Mouse (Mus musculus): ENCODE results near the gene Slc4a5. TPM values are rescaled to one million over a fixed set of nuclear protein-coding genes. Genes with fewer than 3 reads are reported as not detected.

Gene Slc4a5
- total RNA-seq (2021), result 1 to 10 TPM; 1.1 TPM
- long read RNA-seq, experiment 1, result 0 reads
- long read RNA-seq, experiment 2, partial matches to known transcripts, result 0 of 1 reads
- long read RNA-seq, experiment 2, other reads (novel, unspliced or antisense), result 1 of 1 reads

DNA sequence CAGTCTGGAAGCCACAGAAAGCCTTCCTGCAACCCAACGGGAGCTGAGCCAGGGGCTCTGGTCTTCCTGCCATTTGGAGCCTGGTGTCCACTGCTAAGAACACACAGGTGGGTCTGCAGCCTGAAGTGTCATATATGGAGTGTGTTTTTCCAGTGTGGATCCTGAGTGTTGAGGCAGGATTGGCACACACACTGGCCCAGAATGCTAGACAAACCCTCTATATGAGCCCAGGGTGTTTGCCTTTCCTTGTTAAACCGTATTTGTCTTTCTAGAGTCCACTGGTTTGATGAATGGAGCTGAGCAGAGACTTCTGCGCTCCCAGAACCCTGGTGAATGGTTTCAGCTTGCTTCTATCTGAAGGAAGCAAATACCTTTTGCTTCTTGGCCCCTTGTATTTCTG, at the start of gene Slc4a5:
Gene Slc4a5 (plus strand): TSS at position 15 of the 400 bp plus-strand sequence.
- DNase-seq (ENCODE audit: low spot score in 2 of 2), result no peak
- intact Hi-C loops (cut with DNase I), result loop anchor here (5.0 kb wide), 1 partner anchor 47 kb away; no protein-coding TSS in a partner anchor

DNA sequence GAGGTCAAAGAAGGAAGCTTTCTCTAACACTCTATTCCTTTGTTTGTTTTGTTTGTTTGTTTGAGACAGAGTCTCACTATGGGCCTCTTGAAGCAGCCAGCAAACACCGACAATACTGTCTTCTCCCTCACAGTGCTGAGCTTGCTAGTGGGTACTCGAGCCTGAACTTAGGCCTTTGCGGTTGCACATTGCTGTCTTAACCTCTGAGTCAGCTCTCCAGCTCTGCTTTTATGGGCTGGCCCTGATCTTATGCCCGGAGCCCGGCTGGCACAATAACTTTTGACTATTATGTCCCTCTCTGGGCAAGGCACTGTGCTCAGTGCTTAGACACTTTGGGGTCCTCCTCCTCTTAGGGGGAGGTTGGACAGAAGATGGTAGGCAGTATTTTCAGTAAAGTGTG, 49.8 kb upstream of the Slc4a5 start:
- intact Hi-C loops (cut with DNase I), result no loop called here
- no peak for DNase-seq (ENCODE audit: low spot score in 2 of 2)

DNA sequence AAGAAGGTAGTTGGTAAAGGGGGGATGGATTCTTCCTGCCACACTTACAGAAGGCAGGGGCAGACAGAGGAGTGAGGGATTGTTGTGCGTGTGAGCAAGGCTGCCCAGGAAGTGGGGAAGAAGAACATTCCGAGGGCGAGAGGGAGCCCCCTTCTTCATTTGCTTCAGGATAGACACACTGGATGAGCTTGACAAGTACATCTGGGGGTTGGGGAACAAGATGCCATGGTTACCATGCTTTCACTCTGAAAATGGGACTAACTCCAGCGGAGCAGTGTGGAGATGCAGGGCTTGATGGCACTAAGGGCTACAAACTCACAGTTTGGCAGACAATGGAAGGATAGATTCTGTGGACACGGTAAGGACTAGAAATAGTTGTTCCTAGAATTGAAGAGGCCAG, 48.6 kb upstream of the Slc4a5 start:
- peak; percentile 36 to 80 for DNase-seq (ENCODE audit: low spot score in 2 of 2)
- intact Hi-C loops (cut with DNase I), result no loop called here

DNA sequence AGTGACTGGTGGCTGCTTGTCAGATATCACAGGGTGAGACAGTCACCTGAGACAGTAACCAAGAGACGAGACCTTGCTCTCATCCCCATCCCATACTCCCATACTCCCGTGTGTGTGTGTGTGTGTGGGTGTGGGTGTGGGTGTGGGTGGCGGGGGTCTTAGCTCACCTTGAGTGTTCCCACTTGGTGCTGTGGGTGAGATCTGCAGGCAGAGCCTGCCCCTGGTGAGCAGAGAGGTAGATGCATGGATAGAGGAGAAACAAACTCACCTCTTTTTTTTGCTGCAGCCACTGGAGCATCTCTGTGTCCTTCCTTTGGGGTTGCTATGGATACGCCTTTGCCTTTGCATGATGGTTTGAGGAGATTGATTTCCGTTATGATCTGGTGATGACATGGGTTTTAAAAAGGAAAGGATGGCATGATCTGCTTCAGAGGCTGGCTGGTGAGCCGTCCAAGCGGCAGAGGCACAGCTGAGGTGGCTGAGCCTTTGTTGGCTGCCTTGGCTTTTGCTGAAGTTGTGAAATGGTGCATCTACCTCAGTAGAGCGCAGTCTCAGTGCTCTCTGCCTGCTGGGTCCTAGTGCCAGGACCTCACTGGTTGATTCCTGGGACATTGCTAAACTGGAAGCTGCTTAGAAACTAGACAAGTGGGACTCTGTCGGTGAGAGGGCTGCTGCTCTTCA, 47.2 kb upstream of the Slc4a5 start:
- DNase-seq (ENCODE audit: low spot score in 2 of 2), result peak; percentile 69 to 70
- intact Hi-C loops (cut with DNase I), result no loop called here

DNA sequence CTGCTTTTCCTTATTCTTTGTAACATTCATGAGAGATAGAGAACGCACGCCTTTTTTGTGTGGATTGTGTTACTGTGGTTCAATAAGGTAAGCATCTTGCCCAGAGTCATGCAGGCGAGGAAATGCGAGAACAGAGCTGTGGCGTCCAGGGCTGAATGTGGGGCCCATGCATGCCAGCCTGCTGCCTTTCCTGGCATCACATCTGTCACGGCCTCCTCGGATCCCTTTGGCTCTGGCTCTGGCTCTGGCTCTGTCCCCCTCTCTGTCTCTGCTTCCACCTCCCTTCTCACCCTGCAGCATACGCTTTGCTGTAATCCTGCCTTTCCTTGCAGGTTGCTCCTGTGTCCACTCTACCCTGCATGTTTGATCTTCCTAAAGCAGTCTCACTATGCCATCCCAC, 43.6 kb upstream of the Slc4a5 start:
- no peak for DNase-seq (ENCODE audit: low spot score in 2 of 2)
- intact Hi-C loops (cut with DNase I), result no loop called here

DNA sequence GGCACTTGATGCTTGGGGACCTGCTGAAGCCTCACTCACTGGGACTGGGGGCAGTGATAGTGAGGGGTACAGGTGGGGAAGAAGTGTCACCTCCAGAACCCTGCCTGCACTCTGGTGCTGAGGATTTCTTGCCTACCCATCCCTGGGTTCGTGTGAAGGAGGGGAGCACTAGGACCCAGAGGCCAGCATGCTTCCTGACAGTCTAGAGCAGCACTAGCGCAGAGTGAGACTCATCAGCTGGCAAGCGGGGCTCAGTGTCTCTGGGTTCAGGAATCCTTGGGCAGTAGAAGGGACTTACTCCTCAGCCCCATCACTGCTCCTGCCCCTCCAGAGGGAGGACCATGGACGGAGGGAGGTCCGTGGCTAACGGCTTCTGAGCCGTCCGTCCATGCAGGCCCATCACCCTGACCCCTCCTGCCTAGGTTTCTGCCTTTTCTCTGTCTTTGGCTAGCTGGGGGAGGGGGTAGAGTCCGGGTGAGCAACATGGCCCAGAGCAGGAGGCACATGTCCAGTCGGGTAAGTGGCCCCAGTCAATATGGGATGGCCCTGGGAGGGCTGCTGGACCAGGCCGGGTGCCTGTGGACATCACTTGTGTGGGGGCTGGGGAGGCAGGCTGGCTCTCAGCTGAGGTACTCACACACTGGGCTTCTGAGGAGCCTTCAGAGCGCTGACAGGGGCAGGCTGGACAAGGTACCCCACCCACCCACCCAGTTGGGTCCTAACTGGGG, 40.1 kb upstream of the Slc4a5 start:
- DNase-seq (ENCODE audit: low spot score in 2 of 2), result peak; percentile 73 to 79
- intact Hi-C loops (cut with DNase I), result no loop called here

DNA sequence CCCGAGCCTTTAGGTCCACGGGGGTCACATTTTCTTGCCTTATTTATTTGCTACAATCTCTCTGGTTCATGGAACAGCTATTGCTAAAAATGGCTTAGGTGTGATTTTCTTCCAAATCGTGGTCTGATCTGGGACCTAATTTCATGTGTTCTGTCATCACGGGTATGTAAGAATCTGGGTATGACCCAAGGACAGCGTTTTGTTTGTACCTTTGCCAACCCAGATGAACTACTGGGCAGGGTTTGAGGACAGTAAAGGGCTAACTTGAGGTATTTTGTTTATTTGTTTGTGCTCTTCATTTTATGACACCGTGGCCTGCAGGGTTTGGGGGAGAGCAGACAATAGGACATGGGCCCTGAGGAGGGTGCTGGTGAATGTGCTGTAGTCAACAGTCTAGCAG, 39.0 kb upstream of the Slc4a5 start:
- intact Hi-C loops (cut with DNase I), result no loop called here
- DNase-seq (ENCODE audit: low spot score in 2 of 2), result no peak

DNA sequence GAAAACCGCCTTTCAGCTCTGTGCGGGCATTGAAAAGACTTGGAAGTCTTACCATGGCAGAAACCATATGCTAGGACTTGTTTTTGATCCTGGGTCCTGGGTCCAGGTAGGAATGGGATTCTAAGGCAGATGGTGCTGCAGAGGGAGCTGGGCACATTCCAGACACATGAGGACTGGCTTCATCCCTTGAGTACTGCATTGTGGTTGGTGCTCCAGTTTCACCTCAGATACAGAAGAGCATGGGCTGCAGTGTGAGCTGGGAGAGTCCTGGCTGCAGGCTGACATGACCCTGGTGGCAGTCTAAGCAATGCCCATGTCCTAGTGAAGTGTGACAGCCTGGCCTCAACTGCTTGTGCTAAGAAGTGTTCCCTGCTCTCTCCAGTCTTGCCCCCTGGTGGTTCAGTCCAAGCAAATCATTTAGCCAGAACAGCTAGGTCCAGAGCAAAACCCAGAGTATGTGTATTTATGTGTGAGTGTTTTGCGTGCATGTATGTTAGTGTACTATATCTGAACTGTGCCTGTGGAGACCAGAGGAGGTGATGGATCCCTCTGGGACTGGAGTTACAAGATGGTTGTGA, 34.7 kb upstream of the Slc4a5 start:
- intact Hi-C loops (cut with DNase I), result no loop called here
- no peak for DNase-seq (ENCODE audit: low spot score in 2 of 2)

DNA sequence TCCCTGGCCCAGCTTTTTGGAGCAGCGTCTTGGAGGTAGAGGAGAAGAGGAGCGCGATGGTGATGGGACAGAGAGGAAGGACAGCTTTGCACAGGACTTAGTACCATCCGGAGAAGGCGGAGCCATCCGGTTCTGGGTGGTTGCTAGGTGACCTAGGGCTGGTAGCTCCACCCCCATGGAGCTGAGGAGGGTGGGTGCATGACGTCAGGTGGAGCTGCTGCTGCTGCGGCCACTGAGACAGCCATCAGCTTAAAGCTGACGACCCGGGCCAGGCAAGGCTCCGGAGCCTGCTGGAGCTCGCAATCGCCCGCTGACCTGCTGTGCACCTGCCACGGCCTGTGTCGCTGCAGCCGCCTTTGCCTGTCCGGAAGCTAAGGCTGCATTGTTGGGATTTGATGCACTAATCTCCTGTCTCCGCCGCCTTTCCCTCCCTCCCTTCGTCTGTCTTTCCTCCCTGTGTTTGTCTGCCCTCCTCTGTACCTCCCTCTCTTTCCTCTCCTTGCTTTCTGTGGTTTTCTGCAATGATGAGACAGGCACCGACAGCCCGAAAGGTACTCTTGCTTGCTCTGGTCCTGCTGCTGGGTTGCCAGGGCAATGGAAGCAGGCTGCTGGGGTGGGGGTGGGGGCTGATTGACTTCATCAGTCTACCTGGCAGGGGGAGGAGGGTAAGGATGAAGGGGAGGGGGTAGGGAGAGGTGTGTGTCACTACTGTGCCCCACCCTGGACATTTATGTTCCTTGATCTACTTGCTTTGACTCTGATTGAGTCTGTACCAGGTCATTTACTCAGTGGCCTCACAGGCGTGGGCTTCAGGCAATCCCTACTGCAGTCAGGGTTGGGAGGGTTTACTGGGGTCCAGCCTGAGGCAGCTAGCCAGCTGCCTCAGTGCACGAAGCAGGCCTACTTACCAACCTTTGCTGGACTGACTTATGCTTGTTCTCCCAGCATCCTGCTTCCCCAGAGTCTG, 33.5 kb upstream of the Slc4a5 start:
- intact Hi-C loops (cut with DNase I), result no loop called here

DNA sequence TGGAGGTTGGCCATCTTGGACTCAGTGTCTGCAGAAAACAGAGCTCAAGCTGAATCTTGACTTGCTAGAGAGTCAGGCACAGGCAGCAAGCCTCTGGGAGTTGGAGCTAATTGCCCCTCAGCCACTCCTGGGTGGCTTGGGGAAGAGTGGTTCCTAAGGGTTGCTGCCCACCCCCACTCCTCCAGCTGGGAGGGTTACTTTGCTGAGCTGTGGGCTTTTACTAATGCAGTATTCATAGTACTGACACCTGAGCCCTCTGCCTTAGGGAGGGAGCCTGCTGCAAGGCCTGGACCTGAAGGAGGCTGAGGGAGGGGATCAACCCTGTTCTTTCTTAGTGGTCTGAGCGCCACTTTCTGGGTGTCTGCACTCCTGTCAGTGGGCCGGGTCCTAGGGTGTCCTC, 32.7 kb upstream of the Slc4a5 start:
- intact Hi-C loops (cut with DNase I), result no loop called here
- DNase-seq (ENCODE audit: low spot score in 2 of 2), result no peak

More for the DNA sequence above, 33.5 kb upstream of the Slc4a5 start:
- peak; percentile 90 to 92 for DNase-seq (ENCODE audit: low spot score in 2 of 2)

DNA sequence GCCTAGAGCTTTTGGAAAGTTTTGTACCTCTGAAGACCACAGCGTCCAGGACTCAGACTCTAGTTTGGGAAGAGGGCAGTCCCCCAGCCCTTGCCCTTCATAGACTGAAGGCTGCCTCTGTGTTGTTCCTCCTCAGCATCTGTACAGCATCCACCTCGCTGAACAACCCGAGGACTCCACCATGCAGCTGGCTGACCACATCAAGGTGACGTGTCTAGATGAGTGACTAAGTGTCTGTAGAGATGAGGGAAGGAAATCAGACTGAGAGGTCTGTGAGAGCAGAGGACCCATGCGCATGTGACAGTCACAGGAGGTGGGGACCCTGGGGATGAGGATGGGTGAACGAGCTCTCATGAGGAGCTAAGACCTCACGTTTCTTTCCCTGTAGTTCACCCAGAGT, 26.1 kb upstream of the Slc4a5 start:
- DNase-seq (ENCODE audit: low spot score in 2 of 2), result no peak
- intact Hi-C loops (cut with DNase I), result no loop called here

DNA sequence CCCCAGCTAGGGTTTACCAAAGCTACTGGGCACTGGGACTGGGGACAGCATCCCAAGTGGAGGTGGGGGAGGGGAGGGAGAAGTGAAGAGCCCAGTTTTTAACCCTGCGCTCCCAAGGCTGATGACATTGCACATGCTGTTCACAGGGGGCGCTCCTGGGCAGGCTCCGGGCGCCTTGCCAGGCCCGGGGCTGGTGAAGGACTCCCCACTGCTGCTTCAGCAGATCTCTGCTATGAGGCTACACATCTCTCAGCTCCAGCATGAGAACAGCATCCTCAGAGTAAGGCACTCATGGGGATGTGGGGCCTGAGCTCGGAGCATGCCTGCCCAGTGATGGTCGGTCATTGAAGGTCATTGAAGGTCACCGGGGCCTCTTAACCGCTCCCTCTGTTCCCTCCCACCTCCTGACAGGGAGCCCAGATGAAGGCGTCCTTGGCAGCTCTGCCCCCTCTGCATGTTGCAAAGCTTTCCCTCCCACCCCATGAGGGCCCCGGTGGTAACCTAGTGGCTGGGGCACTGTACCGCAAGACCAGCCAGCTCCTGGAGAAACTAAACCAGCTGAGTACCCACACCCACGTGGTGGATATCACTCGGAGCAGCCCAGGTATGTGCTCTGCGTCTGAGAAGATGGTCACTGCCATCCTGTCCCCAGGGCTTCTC, 22.2 kb upstream of the Slc4a5 start:
- peak; percentile 74 to 85 for DNase-seq (ENCODE audit: low spot score in 2 of 2)
- intact Hi-C loops (cut with DNase I), result no loop called here

DNA sequence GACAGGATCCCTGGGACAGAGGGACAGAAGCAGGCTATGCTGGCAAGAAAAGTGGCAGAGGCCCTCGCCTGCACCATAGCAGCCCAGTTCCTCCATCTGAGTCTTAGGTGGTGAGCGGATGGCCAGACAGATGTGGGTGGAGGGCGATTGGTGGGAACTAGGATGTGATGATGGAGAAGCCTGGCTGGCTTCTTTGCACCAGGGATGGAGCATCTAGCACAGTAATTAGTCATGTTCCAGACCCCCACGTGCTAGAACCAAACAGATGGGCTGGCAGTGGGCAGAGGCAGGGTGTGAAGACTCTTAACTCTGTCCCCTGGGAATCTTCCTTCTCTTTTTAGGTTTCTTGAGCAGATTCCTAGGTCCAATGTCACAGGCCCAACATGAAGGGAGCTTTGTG, 16.3 kb upstream of the Slc4a5 start:
- DNase-seq (ENCODE audit: low spot score in 2 of 2), result peak in 1 of 2 experiments; percentile 39
- intact Hi-C loops (cut with DNase I), result no loop called here

DNA sequence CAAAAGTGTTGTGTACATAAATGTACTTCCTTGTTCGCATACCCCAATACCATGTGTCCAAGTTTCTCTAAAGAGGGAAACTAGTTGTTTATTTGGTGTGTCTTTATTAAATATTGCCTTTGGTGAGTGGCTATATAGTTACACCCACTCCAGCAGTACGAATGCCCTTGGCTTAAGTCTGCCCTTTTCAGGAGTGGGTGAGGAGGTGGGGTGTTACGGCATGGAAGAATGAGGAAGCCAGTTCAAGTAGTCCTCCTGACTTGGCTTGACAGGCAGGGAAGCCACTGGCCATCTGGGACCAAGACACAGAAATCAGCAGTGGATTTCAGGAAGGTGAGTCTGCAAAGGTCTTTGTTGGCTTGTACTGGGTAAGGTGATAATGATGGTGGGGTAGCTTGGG, 13.8 kb upstream of the Slc4a5 start:
- no peak for DNase-seq (ENCODE audit: low spot score in 2 of 2)
- intact Hi-C loops (cut with DNase I), result no loop called here

DNA sequence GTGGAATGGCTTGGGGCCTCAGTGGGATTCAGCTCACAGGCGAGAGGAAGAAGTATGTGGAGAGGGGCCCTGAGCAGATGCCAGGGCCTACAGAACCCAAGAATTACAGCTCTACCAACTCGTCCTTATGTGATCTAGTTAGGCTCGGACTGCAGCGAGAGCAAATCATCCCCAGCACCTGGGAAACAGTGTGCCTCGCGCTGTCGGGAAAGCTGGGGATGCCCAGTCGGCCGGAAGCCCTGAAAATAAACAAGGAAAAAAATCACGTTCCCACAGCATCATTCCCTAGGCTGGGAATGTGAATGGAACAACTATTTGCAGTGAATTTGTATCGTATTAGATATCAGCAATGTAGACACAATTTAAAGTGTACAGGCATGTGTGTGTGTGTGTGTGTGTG, 13.3 kb upstream of the Slc4a5 start:
- DNase-seq (ENCODE audit: low spot score in 2 of 2), result no peak
- intact Hi-C loops (cut with DNase I), result no loop called here

DNA sequence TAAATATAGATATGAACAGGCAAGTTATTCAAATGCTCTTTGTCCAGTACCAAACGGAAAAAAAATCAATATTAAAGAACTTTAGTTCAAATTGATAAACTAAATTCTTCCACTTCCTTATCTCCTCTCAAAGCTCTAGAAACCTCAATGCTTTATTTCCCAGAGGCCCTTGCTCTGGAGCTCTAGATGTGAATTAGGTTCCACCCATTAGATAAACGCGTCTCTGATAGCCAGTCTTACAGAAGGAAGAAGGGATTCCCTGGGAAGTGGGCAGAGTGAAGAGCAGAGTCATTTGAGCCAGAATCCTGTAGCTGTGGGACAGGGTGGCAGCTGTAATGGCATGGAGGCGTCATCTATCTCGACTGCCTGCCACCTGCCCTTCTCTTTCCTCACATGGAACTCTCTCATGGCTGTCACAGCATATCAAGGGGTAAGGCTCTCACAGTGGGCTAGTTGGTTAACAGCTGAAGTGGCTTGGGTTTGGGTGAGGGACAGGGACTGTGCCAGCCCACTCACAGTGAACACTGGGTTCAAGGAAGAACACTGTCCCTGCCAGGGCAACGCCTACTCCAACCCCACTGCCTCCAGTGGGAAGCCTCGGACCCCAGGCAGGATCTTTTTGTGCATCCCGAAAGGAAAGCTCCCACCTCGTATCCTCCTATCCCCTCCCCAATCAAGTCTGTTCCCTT, 12.1 kb upstream of the Slc4a5 start:
- DNase-seq (ENCODE audit: low spot score in 2 of 2), result no peak
- intact Hi-C loops (cut with DNase I), result no loop called here

DNA sequence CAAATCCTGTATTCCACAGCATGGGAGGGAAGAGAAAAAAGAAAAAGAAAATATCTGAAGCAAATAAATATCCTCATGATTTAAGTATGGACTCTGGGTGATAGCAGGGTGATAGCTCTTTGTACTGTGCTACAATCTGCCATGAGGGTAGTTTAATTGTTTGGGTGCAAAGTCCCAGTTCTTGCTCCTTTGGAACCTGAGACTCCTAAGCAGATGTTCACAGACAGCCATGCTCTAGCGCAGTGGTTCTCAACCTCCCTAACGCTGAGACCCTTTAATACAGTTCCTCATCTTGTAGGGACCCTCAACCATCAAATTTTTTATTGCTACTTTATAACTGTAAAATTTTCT, 11.6 kb upstream of the Slc4a5 start:
- DNase-seq (ENCODE audit: low spot score in 2 of 2), result no peak
- intact Hi-C loops (cut with DNase I), result no loop called here

DNA sequence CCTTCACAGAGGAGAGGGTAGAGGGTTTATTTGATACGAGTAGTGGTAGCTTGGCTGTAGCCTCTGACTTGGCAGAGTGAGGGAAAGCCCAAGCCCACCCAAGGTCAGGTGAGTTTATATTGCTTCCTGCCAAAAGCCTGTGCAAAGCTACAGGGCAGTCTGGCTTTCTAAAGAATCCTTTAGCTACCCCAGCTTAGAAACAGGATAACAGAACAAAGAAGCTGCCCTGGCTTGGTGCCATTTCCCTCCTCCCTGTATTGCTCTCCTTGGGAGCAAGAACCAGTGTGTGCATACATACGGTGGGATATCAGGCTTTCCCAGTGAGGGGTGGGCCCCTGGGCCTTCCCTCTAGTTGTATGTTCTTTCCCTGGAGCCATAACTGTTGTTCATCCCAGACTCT, 9.1 kb upstream of the Slc4a5 start:
- intact Hi-C loops (cut with DNase I), result loop anchor here (5.0 kb wide), 1 partner anchor 117 kb away; the partner anchor contains the start of genes Mob1a and Mthfd2
- DNase-seq (ENCODE audit: low spot score in 2 of 2), result no peak

All from left cerebral cortex, postnatal 14 days (tissue).